Mouse (Mus musculus): ENCODE results near the gene Ripk1.

Ripk1 gene

GRCm38 (mm10) chr13:34002058-34003006 is at the start of gene Ripk1, which contains the start of gene Serpinb6a:
Gene Ripk1 (plus strand): TSS chr13:34002363.
Gene Serpinb6a (minus strand): TSS chr13:34002794.
- DNase-seq (ENCODE audit: low read depth, low spot score), result peak; percentile 86

GRCm38 (mm10) chr13:33952947-33953346 is 49.2 kb upstream of the Ripk1 start:
- DNase-seq (ENCODE audit: low read depth, low spot score), result no peak

GRCm38 (mm10) chr13:33956571-33957421 is 45.4 kb upstream of the Ripk1 start:
- DNase-seq (ENCODE audit: low read depth, low spot score), result no peak

GRCm38 (mm10) chr13:33959771-33960170 is 42.4 kb upstream of the Ripk1 start:
- DNase-seq (ENCODE audit: low read depth, low spot score), result no peak

DNA sequence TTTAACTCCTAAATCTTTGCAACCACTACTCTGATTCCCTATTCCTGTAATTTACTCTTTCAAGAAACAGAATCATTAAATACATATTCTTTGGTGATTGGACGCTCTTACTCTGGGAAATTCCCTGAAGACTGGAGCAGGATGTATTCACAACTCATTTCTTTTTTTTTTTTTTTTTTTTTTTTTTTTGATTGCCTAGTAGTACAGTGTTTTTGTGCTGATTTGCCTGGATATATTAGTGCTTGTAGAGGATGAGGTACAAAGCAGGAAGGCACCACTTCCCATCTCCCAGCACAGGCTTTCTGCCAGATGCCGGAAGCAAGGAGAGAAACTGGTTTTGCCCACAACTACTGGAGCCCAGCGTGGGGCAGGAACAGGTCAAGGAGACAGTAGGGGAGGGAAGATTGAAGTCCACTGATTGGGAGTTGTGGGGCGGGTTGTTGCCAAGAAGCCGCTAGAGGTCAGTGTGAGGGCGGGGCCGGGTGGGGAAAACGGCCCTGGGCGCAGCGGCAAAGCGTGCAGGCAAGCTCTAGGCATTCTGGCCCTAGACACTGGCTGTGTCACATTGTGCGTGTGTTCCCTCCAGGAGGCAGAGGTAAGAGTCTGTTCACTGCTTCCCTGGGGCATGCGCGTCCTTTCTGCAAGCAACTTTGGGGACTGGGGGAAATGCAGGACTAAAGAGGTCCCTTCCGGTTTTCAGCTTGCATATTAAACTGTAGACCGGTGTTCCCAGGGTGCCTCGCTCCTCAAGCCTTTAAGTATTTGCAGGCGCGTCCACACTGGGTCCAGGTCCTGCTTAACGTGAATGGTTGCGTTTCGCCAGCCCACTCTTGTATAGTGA is 37.7 kb upstream of the Ripk1 start, which contains the start of gene Nqo2:
Gene Nqo2 (plus strand): TSS at position 482 of the 841 bp plus-strand sequence.
- peak; percentile 74 for DNase-seq (ENCODE audit: low read depth, low spot score)

- DNase-seq (ENCODE audit: low read depth, low spot score), result no peak
Observed at GRCm38 (mm10) chr13:33965056-33966024, 36.8 kb upstream of the Ripk1 start.

DNA sequence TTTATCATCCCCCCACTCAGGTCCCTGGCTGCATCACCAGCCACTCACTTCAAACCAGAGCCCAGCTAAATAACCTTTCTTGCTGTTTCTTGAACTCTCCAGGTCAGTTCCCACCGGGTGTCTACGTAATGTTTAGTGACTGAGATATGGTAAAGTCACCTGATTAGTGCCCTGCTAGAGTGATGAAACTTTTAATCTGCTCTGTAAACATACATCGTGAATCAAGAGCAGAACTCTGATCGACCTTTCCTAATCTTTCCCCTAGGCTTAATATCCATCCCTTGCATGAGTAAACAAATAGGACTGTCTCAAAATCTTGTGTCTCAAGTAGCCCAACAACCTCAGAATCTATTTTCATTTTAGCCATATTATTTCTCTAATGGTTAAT is 36.1 kb upstream of the Ripk1 start:
- no peak for DNase-seq (ENCODE audit: low read depth, low spot score)

GRCm38 (mm10) chr13:33966574-33966973 is 35.6 kb upstream of the Ripk1 start:
- DNase-seq (ENCODE audit: low read depth, low spot score), result no peak

GRCm38 (mm10) chr13:33989625-33990024 is 12.5 kb upstream of the Ripk1 start:
- DNase-seq (ENCODE audit: low read depth, low spot score), result no peak

GRCm38 (mm10) chr13:33995197-33995596 is 7.0 kb upstream of the Ripk1 start:
- peak; percentile 56 for DNase-seq (ENCODE audit: low read depth, low spot score)

DNA sequence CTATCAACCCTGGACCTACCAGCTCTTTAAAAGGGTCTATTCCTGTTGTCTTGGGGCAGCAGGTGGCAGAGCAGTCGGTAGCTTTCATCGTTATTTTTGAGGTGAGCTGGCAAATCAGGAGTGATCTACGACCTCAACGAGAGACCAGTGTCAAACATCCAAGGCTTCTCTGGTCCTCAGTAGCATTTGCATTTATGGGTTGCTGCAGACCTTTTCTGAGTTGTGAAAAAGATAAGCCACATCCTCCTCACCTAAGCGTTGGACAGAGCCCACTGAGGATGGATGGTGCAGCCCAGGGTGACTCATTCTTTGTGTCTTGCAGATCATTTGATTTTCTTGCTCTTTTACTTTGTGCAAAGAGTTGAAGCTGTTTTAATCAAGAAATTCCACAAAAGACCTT is 895 bp downstream of the Ripk1 start:
- no peak for DNase-seq (ENCODE audit: low read depth, low spot score)

DNA sequence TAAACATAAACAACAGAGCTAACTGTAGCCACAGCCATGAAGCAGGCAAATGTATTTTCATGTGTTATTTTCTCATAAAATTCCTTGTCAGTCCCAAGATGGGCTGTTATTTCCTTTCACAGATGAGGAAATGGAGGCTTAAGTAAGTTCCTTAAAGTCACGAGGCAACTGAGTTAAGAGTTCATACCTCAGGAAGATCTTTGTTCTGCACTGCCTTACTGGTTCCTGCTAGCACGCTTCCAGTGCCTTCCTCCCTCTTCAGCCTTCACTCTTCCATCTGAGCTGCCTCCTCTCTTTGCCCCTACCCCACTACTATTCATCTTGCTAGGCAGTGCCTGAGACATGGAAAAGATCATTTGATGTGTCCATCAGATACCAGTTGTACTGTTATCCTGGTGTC is 5.1 kb downstream of the Ripk1 start:
- DNase-seq (ENCODE audit: low read depth, low spot score), result no peak

DNA sequence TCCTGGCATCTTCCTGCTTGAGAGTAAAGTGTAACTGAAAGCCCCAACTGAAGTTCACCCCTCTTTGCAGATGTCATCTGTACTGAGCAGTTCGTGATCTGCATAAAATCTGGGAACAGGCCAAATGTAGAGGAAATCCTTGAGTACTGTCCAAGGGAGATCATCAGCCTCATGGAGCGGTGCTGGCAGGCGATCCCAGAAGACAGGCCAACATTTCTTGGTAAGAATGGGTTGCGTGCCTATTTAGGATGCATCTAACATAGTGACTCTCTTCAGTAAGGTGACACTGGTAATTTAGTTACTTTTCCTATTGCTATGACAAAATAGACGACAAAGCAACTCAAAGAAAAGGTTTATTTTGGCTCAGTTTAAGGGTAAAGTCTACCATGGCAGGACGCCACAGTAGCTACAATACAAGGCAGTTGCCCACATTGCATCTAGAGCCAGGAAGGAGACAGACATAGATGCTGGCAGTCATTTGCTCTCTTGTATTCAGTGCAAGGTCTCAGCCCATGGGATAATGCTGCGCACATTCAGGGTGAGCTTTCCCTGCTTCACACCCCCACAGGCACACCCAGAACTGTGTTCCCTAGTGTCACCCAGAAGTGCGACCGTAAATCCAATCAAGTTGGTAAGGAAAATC is 14.9 kb downstream of the Ripk1 start:
- no peak for DNase-seq (ENCODE audit: low read depth, low spot score)

DNA sequence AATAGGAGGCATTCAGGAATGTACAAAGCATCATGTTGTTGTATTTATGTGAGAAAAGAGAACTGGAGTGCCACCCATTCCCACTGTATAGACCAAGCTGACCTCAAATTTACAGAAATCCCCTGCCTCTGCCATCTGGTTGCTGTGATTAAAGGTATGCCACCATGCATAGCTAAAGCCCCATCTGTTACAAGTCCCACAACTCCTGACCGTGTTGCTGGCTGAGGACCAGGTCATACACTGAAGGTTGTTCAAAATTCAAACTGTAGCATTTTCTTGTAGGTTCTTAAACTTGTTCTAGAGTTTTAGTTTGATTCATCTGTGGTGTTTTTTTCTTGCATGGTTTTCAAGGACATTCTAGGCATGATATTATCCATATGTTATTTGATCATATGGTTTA is 16.4 kb downstream of the Ripk1 start:
- DNase-seq (ENCODE audit: low read depth, low spot score), result no peak

DNA sequence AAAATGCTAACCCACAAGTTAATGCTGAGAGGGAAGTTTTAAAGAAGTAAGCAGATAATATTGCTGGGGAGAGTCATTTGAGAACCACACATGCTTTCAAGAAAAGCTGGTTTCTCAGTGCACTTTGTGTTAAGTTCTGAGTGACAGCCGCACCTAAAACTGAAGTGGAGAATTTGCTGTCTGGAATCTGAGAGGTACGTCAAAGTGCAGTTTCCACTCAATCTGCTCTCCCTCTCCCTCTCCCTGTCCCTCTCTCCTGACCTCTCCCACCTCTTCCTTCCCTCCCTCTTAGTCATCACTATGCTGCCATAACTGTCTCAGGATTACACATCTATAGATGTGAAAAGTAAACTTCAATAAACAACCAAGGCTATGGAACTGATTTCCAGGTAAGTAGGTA is 19.8 kb downstream of the Ripk1 start:
- DNase-seq (ENCODE audit: low read depth, low spot score), result no peak

DNA sequence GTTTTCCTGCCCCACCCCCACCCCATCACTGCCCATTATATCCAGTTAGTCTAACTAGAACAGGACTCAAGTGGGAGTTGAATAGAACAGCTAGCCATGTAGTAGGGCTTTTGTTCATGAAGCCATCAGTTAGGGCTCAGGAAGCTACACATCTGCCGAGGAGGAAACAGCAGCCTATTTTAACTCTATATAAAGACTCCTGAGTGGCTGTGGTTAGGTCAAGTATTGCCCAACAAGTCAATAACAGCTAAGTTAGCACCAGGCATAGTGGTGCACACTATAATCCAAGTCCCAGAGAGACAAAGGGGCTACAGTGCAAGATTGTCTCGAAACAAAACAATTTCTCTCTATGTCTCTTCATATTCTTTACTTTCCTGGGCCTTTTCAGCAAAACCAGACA is 29.9 kb downstream of the Ripk1 start:
- no peak for DNase-seq (ENCODE audit: low read depth, low spot score)

- DNase-seq (ENCODE audit: low read depth, low spot score), result no peak
Observed at GRCm38 (mm10) chr13:34035424-34035823, 33.3 kb downstream of the Ripk1 start.

- DNase-seq (ENCODE audit: low read depth, low spot score), result no peak
Observed at GRCm38 (mm10) chr13:34036726-34037125, 34.6 kb downstream of the Ripk1 start.

GRCm38 (mm10) chr13:34037172-34038055 is 35.3 kb downstream of the Ripk1 start, which contains the start of gene Bphl:
Gene Bphl (plus strand): TSS chr13:34037597.
- DNase-seq (ENCODE audit: low read depth, low spot score), result peak; percentile 94
